Mouse (Mus musculus): Measurements from ENCODE around the gene Prex1. TPM values are rescaled to one million over a fixed set of nuclear protein-coding genes. Genes with fewer than 3 reads are reported as not detected.

Prex1 gene
- polyA plus RNA-seq, 1 experiment from 2014 or later, result 20.9 TPM

GRCm38 (mm10) chr2:166701248-166702112, 12.2 kb downstream of the Prex1 start:
- H3K27me3 ChIP-seq (ENCODE audit: control insufficient read depth, insufficient read depth, low read length), result no peaks in the 10 kb centered on the region
- no peak overlapping the region for H3K9ac ChIP-seq (ENCODE audit: low read depth, low read length)
- no peak overlapping the region for H3K4me2 ChIP-seq (replicated peaks; ENCODE audit: low read depth, low read length)
- ATAC-seq (ENCODE audit: low FRiP score) (no peak), DNase-seq (ENCODE audit: low spot score) (no peak)
- H3K27ac ChIP-seq (ENCODE audit: low read depth, low read length), result no peak overlapping the region; the same call in 1 of the 2 replicates
- H3K4me3 ChIP-seq (ENCODE audit: low read depth, low read length), result no peak overlapping the region
- H3K36me3 ChIP-seq (ENCODE audit: control insufficient read depth, insufficient read depth, low read length), result no peaks in the 10 kb centered on the region
- 55% methylated on average over 23 of the region's 23 CpGs for WGBS
- peaks cover 2% of the 10 kb centered on the region; the same call in 1 of the 2 replicates for H3K4me1 ChIP-seq (replicated peaks; ENCODE audit: control insufficient read depth, insufficient read depth, low read length)
- H3K9me3 ChIP-seq (ENCODE audit: control insufficient read depth, low read length), result no peaks in the 10 kb centered on the region

DNA sequence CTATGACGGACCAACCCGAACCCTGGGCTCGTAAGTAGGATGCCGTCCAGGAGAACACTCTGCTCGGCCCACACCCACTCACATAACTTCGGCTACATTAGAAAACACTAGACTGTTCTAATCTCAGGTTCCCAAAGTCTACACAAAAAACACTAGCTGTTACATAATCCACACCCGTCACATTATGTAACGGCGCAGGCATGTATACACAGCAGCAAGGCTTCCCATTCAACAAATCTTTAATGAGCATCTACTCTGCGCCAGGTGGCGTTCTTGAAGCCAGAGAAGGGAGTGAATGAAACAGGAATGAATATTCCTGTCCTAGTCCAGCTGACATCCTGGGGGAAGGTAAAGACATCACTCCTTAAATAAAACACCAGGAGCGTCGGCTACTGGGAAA, 12.9 kb downstream of the Prex1 start:
- Histone ChIP-seq H3K9me3 (ENCODE audit: control insufficient read depth, low read length) (no peaks in the 10 kb centered on the region), H3K9ac (ENCODE audit: low read depth, low read length) (no peak overlapping the region), H3K36me3 (ENCODE audit: control insufficient read depth, insufficient read depth, low read length) (no peaks in the 10 kb centered on the region), H3K27ac (ENCODE audit: low read depth, low read length) (no peak overlapping the region), H3K27me3 (ENCODE audit: control insufficient read depth, insufficient read depth, low read length) (no peaks in the 10 kb centered on the region), H3K4me3 (ENCODE audit: low read depth, low read length) (no peak overlapping the region), H3K4me2 (replicated peaks; ENCODE audit: low read depth, low read length) (no peak overlapping the region), H3K4me1 (replicated peaks; ENCODE audit: control insufficient read depth, insufficient read depth, low read length) (peaks cover 2% of the 10 kb centered on the region; the same call in 1 of the 2 replicates)
- no peak for ATAC-seq (ENCODE audit: low FRiP score)
- 85% methylated on average over 13 of the region's 13 CpGs for whole genome bisulfite sequencing
- no peak for DNase-seq (ENCODE audit: low spot score)

- peaks cover 2% of the 10 kb centered on the region; the same call in 1 of the 2 replicates for H3K4me1 ChIP-seq (replicated peaks; ENCODE audit: control insufficient read depth, insufficient read depth, low read length)
- no peak overlapping the region for H3K4me2 ChIP-seq (replicated peaks; ENCODE audit: low read depth, low read length)
- H3K36me3 ChIP-seq (ENCODE audit: control insufficient read depth, insufficient read depth, low read length), result no peaks in the 10 kb centered on the region
- ATAC-seq (ENCODE audit: low FRiP score) (no peak), DNase-seq (ENCODE audit: low spot score) (no peak)
- WGBS, result 62% methylated on average over 8 of the region's 8 CpGs
- no peaks in the 10 kb centered on the region for H3K9me3 ChIP-seq (ENCODE audit: control insufficient read depth, low read length)
- no peak overlapping the region for H3K27ac ChIP-seq (ENCODE audit: low read depth, low read length)
- H3K9ac ChIP-seq (ENCODE audit: low read depth, low read length), result no peak overlapping the region
- H3K27me3 ChIP-seq (ENCODE audit: control insufficient read depth, insufficient read depth, low read length), result no peaks in the 10 kb centered on the region
- no peak overlapping the region for H3K4me3 ChIP-seq (ENCODE audit: low read depth, low read length)
These were observed 13.5 kb downstream of the Prex1 start for GRCm38 (mm10) chr2:166700116-166700515.

GRCm38 (mm10) chr2:166699552-166699951, 14.1 kb downstream of the Prex1 start:
- H3K9ac ChIP-seq (ENCODE audit: low read depth, low read length), result no peak overlapping the region
- no peaks in the 10 kb centered on the region for H3K9me3 ChIP-seq (ENCODE audit: control insufficient read depth, low read length)
- DNase-seq (ENCODE audit: low spot score), result no peak
- no peak overlapping the region for H3K4me2 ChIP-seq (replicated peaks; ENCODE audit: low read depth, low read length)
- peaks cover 2% of the 10 kb centered on the region; the same call in 1 of the 2 replicates for H3K4me1 ChIP-seq (replicated peaks; ENCODE audit: control insufficient read depth, insufficient read depth, low read length)
- H3K27ac ChIP-seq (ENCODE audit: low read depth, low read length), result no peak overlapping the region
- no peaks in the 10 kb centered on the region for H3K36me3 ChIP-seq (ENCODE audit: control insufficient read depth, insufficient read depth, low read length)
- no peak for ATAC-seq (ENCODE audit: low FRiP score)
- WGBS, result 93% methylated on average over 5 of the region's 5 CpGs
- H3K27me3 ChIP-seq (ENCODE audit: control insufficient read depth, insufficient read depth, low read length), result no peaks in the 10 kb centered on the region
- no peak overlapping the region for H3K4me3 ChIP-seq (ENCODE audit: low read depth, low read length)

DNA sequence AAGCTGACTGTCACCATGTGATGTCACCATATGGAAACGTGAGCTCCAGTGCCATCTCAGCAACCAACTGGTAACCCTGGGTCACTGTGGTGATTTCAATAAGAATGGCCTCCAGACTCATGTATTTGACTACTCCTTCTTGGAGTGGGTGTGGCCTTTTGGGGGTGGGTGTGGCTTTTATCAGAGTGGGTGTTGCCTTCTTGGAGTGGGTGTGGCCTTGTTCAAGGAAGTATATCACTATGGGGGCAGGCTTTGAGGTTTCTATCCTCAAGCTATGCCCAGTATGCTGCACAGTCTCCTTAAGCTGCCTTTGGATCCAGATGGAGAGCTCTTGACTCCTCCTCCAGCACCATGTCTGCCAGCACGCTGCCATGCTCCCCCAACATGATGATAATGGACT, 19.0 kb downstream of the Prex1 start:
- Histone ChIP-seq H3K9me3 (ENCODE audit: control insufficient read depth, low read length) (no peaks in the 10 kb centered on the region), H3K4me1 (replicated peaks; ENCODE audit: control insufficient read depth, insufficient read depth, low read length) (peaks cover 15% of the 10 kb centered on the region), H3K36me3 (ENCODE audit: control insufficient read depth, insufficient read depth, low read length) (no peaks in the 10 kb centered on the region), H3K27ac (ENCODE audit: low read depth, low read length) (no peak overlapping the region), H3K4me3 (ENCODE audit: low read depth, low read length) (no peak overlapping the region), H3K27me3 (ENCODE audit: control insufficient read depth, insufficient read depth, low read length) (no peaks in the 10 kb centered on the region), H3K4me2 (replicated peaks; ENCODE audit: low read depth, low read length) (no peak overlapping the region), H3K9ac (ENCODE audit: low read depth, low read length) (no peak overlapping the region)
- 89% methylated on average over 2 of the region's 2 CpGs for WGBS
- ATAC-seq (ENCODE audit: low FRiP score), result no peak
- DNase-seq (ENCODE audit: low spot score), result no peak

DNA sequence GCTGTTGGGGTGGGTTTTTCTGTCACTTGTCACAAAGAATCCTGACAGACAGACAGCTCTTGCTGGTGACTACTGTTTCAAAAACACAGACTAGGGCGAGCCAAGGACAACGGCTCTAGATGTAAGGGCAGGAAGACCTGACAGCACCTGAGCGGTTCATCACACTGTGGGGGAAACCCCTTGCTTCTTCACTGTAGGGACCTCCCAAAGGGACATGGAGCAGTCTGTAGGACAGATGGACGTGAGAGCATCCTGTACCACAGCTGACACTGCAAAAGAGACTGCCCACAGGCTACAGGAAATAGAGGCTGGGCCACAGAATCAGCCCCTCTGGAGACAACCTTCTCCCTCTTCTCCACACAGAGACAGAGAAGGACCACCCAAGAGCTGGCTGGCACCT, 20.2 kb downstream of the Prex1 start:
- Histone ChIP-seq H3K36me3 (ENCODE audit: control insufficient read depth, insufficient read depth, low read length) (no peaks in the 10 kb centered on the region), H3K27me3 (ENCODE audit: control insufficient read depth, insufficient read depth, low read length) (no peaks in the 10 kb centered on the region), H3K9me3 (ENCODE audit: control insufficient read depth, low read length) (no peaks in the 10 kb centered on the region), H3K4me3 (ENCODE audit: low read depth, low read length) (no peak overlapping the region), H3K9ac (ENCODE audit: low read depth, low read length) (no peak overlapping the region), H3K4me2 (replicated peaks; ENCODE audit: low read depth, low read length) (no peak overlapping the region), H3K4me1 (replicated peaks; ENCODE audit: control insufficient read depth, insufficient read depth, low read length) (peaks cover 15% of the 10 kb centered on the region), H3K27ac (ENCODE audit: low read depth, low read length) (no peak overlapping the region)
- WGBS, result 77% methylated on average over 4 of the region's 4 CpGs
- DNase-seq (ENCODE audit: low spot score) (no peak), ATAC-seq (ENCODE audit: low FRiP score) (no peak)

DNA sequence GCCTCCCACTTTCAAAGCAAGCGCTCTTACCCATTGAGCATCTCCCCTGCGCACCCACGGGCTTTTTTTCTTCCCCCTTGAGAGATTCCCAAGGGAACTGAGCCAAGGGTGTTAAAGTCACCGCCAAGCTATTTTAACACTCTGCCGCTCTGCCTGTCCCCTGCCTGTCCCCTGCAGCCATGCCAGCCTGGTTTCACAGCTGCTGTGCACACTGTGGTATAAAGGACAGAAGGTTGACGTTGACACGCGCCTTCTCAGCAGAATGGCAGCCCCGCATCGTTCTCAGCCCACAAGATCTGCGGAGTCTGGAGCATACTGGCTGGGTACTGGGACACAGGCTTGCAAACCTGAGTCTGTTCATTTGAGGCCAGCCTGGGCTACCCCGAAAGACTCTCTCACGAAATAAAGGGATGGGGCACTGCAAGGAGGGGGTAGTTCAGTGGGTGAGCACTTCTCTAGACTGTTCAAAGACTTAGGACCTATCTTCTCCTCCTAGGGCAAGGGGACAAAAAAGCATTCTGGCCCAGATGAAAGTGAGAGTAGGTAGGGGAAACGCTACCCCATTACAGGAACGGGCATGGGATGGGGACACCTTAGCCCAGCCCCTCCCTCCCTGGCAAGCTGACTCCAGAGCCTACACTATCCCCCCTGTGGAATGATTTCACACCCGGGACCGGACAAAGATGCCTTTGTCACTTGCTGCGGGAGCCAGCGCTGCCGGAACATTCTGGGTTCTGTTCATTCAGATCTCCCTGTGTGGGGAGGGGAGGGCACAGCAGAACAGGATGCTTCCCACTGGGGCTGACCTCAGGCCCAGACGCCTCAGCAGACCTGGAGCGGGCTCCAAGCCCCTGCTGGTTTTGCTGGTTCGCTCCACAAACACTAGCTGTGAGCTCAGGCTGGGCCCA, 21.8 kb downstream of the Prex1 start:
- Histone ChIP-seq H3K4me3 (ENCODE audit: low read depth, low read length) (no peak overlapping the region), H3K36me3 (ENCODE audit: control insufficient read depth, insufficient read depth, low read length) (no peaks in the 10 kb centered on the region), H3K27ac (ENCODE audit: low read depth, low read length) (peak overlapping the region; percentile 42), H3K9me3 (ENCODE audit: control insufficient read depth, low read length) (no peaks in the 10 kb centered on the region), H3K4me1 (replicated peaks; ENCODE audit: control insufficient read depth, insufficient read depth, low read length) (peaks cover 17% of the 10 kb centered on the region), H3K9ac (ENCODE audit: low read depth, low read length) (peak overlapping the region; percentile 42), H3K4me2 (replicated peaks; ENCODE audit: low read depth, low read length) (no peak overlapping the region), H3K27me3 (ENCODE audit: control insufficient read depth, insufficient read depth, low read length) (no peaks in the 10 kb centered on the region)
- WGBS, result 55% methylated on average over 23 of the region's 23 CpGs
- peak; percentile 47 for ATAC-seq (ENCODE audit: low FRiP score)
- peak; percentile 41 for DNase-seq (ENCODE audit: low spot score)

- Histone ChIP-seq H3K4me1 (replicated peaks; ENCODE audit: control insufficient read depth, insufficient read depth, low read length) (peaks cover 22% of the 10 kb centered on the region), H3K27ac (ENCODE audit: low read depth, low read length) (peak overlapping the region; percentile 47)
These were observed 26.7 kb downstream of the Prex1 start for GRCm38 (mm10) chr2:166686917-166687316.

More at GRCm38 (mm10) chr2:166686917-166687316, 26.7 kb downstream of the Prex1 start:
- no peak overlapping the region for H3K4me3 ChIP-seq (ENCODE audit: low read depth, low read length)
- DNase-seq (ENCODE audit: low spot score), result no peak
- H3K4me2 ChIP-seq (replicated peaks; ENCODE audit: low read depth, low read length), result no peak overlapping the region
- H3K27me3 ChIP-seq (ENCODE audit: control insufficient read depth, insufficient read depth, low read length), result no peaks in the 10 kb centered on the region
- ATAC-seq (ENCODE audit: low FRiP score), result no peak
- no peaks in the 10 kb centered on the region for H3K9me3 ChIP-seq (ENCODE audit: control insufficient read depth, low read length)
- peak overlapping the region; percentile 31 for H3K9ac ChIP-seq (ENCODE audit: low read depth, low read length)
- H3K36me3 ChIP-seq (ENCODE audit: control insufficient read depth, insufficient read depth, low read length), result no peaks in the 10 kb centered on the region
- WGBS, result 27% methylated on average over 6 of the region's 6 CpGs
